In the genomic region with DNA sequence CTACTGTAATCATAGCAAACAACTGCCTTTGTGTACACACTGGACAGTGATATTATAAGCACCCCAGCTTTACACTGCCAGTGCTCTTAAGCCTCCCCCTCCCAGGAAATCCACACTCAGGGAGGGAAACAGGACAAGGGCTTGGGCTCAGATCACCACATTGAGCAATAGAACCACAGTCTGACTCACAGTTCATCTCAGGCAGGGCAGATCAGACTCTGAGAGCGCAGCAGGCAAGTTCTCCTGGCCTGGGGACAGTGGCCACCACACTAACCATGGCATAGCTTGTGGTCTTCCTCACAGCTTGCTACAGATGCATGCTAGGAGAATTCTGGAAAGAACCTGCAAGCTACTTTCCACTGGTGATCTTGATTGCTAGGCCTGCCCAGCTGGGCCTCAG, we compare ENCODE assay signal across 4 mouse cellular contexts. TPM values are rescaled to one million over a fixed set of nuclear protein-coding genes. Genes with fewer than 3 reads are reported as not detected.
"Had no signal": no experiment of that assay in that cellular context is flagged by ENCODE, and none has a peak within 500 bp of the region (broad histone marks: within the 10 kb centered on the region; RNA-seq: fewer than 3 reads in every experiment).

No protein-coding gene starts in this region.

RNA-seq across cellular contexts. Expression of gene Zfp345, which starts 45.8 kb away (rescaled TPM):
- polyA plus RNA-seq: lung, adult 2 months; lung, postnatal 0 days; midbrain, embryonic 12.5 days; neural tube, embryonic 13.5 days had no signal
